Mouse (Mus musculus) hindbrain, embryonic 11.5 days (tissue): Measurements from ENCODE around the gene Efl1. TPM values are rescaled to one million over a fixed set of nuclear protein-coding genes. Genes with fewer than 3 reads are reported as not detected.

Experiments
- ATAC-seq: fragments of 200-750 bp; cut with Nextera tagmentation; 2 replicates; pipeline ENCODE4 v1.8.0; 2017; ENCODE audit warnings: mild to moderate bottlenecking, moderate TSS enrichment, moderate library complexity; ENCODE audit not compliant: low FRiP score
- DNase-seq: peaks from one replicate; pipeline ENCODE4 v3.0.0-alpha.2; 2015; ENCODE audit warnings: low spot score
- H3K27ac ChIP-seq: fragments of 300-500 bp; sonication (generic); 2 replicates; pipeline ENCODE4 v1.5.1; 2014; ENCODE audit warnings: mild to moderate bottlenecking, low read depth, low read length
- H3K27me3 ChIP-seq: fragments of 300-500 bp; sonication (generic); 2 replicates; pipeline ENCODE4 v1.6.1; 2014; ENCODE audit warnings: mild to moderate bottlenecking, low read length, moderate library complexity, mixed read lengths; ENCODE audit not compliant: control insufficient read depth, insufficient read depth
- H3K36me3 ChIP-seq: fragments of 300-500 bp; sonication (generic); 2 replicates; pipeline ENCODE4 v1.6.1; 2014; ENCODE audit warnings: mild to moderate bottlenecking, low read length, moderate library complexity, mixed read lengths; ENCODE audit not compliant: control insufficient read depth, insufficient read depth
- H3K4me1 ChIP-seq: fragments of 300-500 bp; sonication (generic); replicated peaks from 2 replicates; pipeline ENCODE4 v1.6.1; 2014; ENCODE audit warnings: low read length, mixed read lengths; ENCODE audit not compliant: control insufficient read depth, insufficient read depth
- H3K4me2 ChIP-seq: fragments of 300-500 bp; sonication (generic); replicated peaks from 2 replicates; pipeline ENCODE4 v1.6.1; 2014; ENCODE audit warnings: mild to moderate bottlenecking, low read depth, low read length
- H3K4me3 ChIP-seq: fragments of 300-500 bp; sonication (generic); 2 replicates; pipeline ENCODE4 v1.5.1; 2014; ENCODE audit warnings: low read depth, low read length
- H3K9ac ChIP-seq: fragments of 300-500 bp; sonication (generic); 2 replicates; pipeline ENCODE4 v1.6.1; 2014; ENCODE audit warnings: low read depth, low read length
- H3K9me3 ChIP-seq: fragments of 300-500 bp; sonication (generic); 2 replicates; pipeline ENCODE4 v1.6.1; 2016; ENCODE audit warnings: low read length; ENCODE audit not compliant: control insufficient read depth
- WGBS: fragments of 180-500 bp; shearing (Covaris S2); extraction: QIAGEN DNeasy Blood & Tissue Kit; methylation state at CpG from one replicate; pipeline ENCODE4 v1.1.7; 2014; 5-methylcytosine and 5-hydroxymethylcytosine counted together
- polyA plus RNA-seq: library from polyadenylated mRNA; unstranded; fragments of >200 nt; fragmentation: Nextera tagmentation; extraction: Ambion mirVana; gene quantifications from 2 replicates; pipeline ENCODE4 v1.2.1, GENCODE M21; 2014

Efl1 gene
- polyA plus RNA-seq, 1 experiment from 2014 or later = 27.9 TPM

DNA sequence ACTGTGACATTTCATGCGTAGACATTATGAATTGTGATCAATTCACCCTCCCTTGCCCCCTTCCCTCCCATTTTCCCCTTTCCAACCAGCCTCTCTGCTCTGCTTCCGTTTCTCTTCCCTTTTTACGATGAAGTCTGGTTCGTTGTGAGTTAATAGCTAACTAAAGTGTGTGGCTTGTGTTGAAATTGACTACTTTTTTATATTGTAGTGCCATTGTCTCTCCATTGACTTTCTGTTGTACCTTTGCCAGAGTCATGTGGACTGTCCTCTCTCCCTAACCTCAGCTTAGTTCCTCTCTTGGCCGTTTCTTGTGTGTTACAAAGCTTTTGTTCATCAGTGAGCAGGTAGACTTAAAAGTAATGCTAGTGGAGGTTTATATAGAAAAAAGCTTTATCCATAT lies 27.6 kb downstream of the Efl1 start:
- ATAC-seq = no peak
- 84% methylated on average over 5 of the region's 5 CpGs for WGBS
- H3K4me3 ChIP-seq = no peak overlapping the region

GRCm38 (mm10) chr7:82676834-82677233 lies 28.4 kb downstream of the Efl1 start:
- H3K36me3 ChIP-seq = 0 out of 2 replicates have a peak, but pooled peaks cover 2% of the 10 kb centered on the region
- WGBS = 91% methylated on average over 6 of the region's 6 CpGs
- DNase-seq = no peak

More for the DNA sequence above, 27.6 kb downstream of the Efl1 start:
- no peaks in the 10 kb centered on the region for H3K4me1 ChIP-seq
- H3K27ac ChIP-seq = no peak overlapping the region
- H3K9ac ChIP-seq = no peak overlapping the region
- 0 out of 2 replicates have a peak, but pooled peaks cover 2% of the 10 kb centered on the region for H3K36me3 ChIP-seq
- no peak overlapping the region for H3K4me2 ChIP-seq
- no peaks in the 10 kb centered on the region for H3K27me3 ChIP-seq
- no peaks in the 10 kb centered on the region for H3K9me3 ChIP-seq
- DNase-seq = no peak

GRCm38 (mm10) chr7:82679901-82680300 lies 31.5 kb downstream of the Efl1 start:
- Histone ChIP-seq H3K4me1 (no peaks in the 10 kb centered on the region), H3K9ac (no peak overlapping the region), H3K4me2 (no peak overlapping the region), H3K4me3 (no peak overlapping the region), H3K27me3 (no peaks in the 10 kb centered on the region), H3K27ac (no peak overlapping the region), H3K36me3 (0 out of 2 replicates have a peak, but pooled peaks cover 2% of the 10 kb centered on the region), H3K9me3 (no peaks in the 10 kb centered on the region)
- DNase-seq = no peak
- no peak for ATAC-seq
- 88% methylated on average over 5 of the region's 5 CpGs for WGBS

More at GRCm38 (mm10) chr7:82676834-82677233, 28.4 kb downstream of the Efl1 start:
- no peak overlapping the region for H3K9ac ChIP-seq
- no peak overlapping the region for H3K4me2 ChIP-seq
- no peaks in the 10 kb centered on the region for H3K27me3 ChIP-seq
- no peaks in the 10 kb centered on the region for H3K4me1 ChIP-seq
- no peaks in the 10 kb centered on the region for H3K9me3 ChIP-seq
- no peak for ATAC-seq
- H3K27ac ChIP-seq = no peak overlapping the region
- no peak overlapping the region for H3K4me3 ChIP-seq

- H3K36me3 ChIP-seq = peaks cover 4% of the 10 kb centered on the region; the same call in 1 of the 2 replicates
- 54% methylated on average over 3 of the region's 3 CpGs for WGBS
Observed at GRCm38 (mm10) chr7:82688736-82689135, 40.3 kb downstream of the Efl1 start.

GRCm38 (mm10) chr7:82691021-82691738 lies 42.8 kb downstream of the Efl1 start:
- 89% methylated on average over 6 of the region's 6 CpGs for WGBS

More at GRCm38 (mm10) chr7:82688736-82689135, 40.3 kb downstream of the Efl1 start:
- no peak overlapping the region for H3K4me3 ChIP-seq
- no peak overlapping the region for H3K9ac ChIP-seq
- DNase-seq = peak; percentile 18
- no peaks in the 10 kb centered on the region for H3K9me3 ChIP-seq
- no peak overlapping the region for H3K4me2 ChIP-seq
- no peak overlapping the region for H3K27ac ChIP-seq
- no peaks in the 10 kb centered on the region for H3K27me3 ChIP-seq
- ATAC-seq = no peak
- no peaks in the 10 kb centered on the region for H3K4me1 ChIP-seq

GRCm38 (mm10) chr7:82697668-82698067 lies 49.3 kb downstream of the Efl1 start:
- H3K4me3 ChIP-seq = no peak overlapping the region
- no peak overlapping the region for H3K4me2 ChIP-seq
- ATAC-seq = no peak
- H3K27me3 ChIP-seq = no peaks in the 10 kb centered on the region
- no peaks in the 10 kb centered on the region for H3K4me1 ChIP-seq
- peaks cover 4% of the 10 kb centered on the region; the same call in 1 of the 2 replicates for H3K36me3 ChIP-seq
- H3K27ac ChIP-seq = no peak overlapping the region
- WGBS = 74% methylated on average over 8 of the region's 8 CpGs
- DNase-seq = peak; percentile 21
- no peaks in the 10 kb centered on the region for H3K9me3 ChIP-seq
- H3K9ac ChIP-seq = no peak overlapping the region

More at GRCm38 (mm10) chr7:82691021-82691738, 42.8 kb downstream of the Efl1 start:
- no peaks in the 10 kb centered on the region for H3K9me3 ChIP-seq
- no peak overlapping the region for H3K4me3 ChIP-seq
- H3K36me3 ChIP-seq = peaks cover 4% of the 10 kb centered on the region; the same call in 1 of the 2 replicates
- H3K27me3 ChIP-seq = no peaks in the 10 kb centered on the region
- no peak overlapping the region for H3K27ac ChIP-seq
- H3K4me1 ChIP-seq = no peaks in the 10 kb centered on the region
- no peak for ATAC-seq
- DNase-seq = no peak
- no peak overlapping the region for H3K9ac ChIP-seq
- no peak overlapping the region for H3K4me2 ChIP-seq

DNA sequence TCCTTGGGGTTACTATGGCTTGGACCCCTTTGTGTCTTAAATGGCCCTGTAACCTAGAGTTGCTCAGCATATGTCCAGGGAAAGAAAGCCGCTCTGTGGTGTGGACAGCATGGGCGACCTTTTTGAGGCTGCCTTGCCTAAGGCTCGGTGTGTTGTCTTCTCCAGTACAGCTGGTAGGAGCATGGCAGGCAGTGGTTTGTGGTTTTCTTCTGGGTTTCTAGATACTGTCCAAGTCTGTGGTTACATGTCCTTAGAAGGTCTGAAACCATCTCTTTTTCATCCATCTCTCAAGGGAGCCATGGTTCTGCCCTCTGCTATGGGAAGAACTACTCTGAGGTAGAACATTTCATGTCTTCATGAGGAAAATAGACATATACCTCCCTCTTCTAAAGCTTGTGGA lies 50.6 kb downstream of the Efl1 start:
- WGBS = 96% methylated on average over 3 of the region's 3 CpGs

DNA sequence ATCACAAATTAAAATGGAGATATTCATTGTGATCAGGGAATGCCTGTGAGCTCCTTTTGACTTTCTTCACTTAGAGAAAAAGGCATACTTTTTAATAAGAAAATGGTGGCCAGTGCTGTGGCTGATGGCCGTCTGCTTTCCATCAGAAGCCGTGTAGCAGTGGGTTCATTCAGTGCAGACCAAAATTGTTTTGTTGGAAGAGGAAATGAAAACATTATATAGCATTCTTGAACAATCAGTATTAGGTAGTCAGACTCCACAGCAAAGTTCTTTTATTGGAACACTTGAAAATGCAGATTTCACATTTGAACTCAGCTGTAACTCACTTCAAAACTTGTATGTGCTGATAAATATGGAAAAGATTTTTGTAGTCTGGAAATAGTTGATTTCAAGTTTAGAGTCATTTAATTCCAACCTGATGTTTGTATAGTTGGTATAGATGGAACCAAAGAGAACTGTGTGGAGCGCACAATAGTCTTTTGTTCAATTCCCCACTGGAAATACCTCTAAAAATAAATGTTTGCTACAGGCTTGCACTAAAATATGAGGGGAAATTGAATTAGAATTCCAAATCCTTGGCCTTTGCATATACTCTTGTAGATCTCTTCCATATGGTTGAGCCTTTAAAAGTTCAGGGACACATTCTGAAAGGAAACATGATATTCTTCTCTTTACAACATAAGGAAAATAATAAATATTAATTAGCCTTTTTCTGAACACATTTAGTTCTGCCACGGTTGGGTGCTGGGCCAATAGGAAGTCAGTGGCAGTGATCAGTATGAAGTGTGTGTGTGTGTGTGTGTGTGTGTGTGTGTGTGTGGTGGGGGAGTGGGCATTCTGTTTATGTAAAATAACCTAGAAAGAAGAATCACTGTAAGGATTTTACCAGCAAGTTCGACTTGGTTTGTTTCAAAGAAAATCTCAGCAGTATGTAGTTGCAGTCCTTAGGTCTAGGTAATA lies 54.2 kb downstream of the Efl1 start:
- WGBS = 66% methylated on average over 5 of the region's 5 CpGs
- H3K27me3 ChIP-seq = no peaks in the 10 kb centered on the region
- no peaks in the 10 kb centered on the region for H3K36me3 ChIP-seq
- H3K27ac ChIP-seq = no peak overlapping the region
- H3K4me2 ChIP-seq = no peak overlapping the region
- no peak for DNase-seq
- no peak for ATAC-seq
- H3K4me1 ChIP-seq = no peaks in the 10 kb centered on the region
- no peak overlapping the region for H3K9ac ChIP-seq
- H3K4me3 ChIP-seq = no peak overlapping the region
- no peaks in the 10 kb centered on the region for H3K9me3 ChIP-seq

More for the DNA sequence above, 50.6 kb downstream of the Efl1 start:
- Histone ChIP-seq H3K27me3 (no peaks in the 10 kb centered on the region), H3K27ac (no peak overlapping the region), H3K9me3 (no peaks in the 10 kb centered on the region), H3K36me3 (no peaks in the 10 kb centered on the region), H3K9ac (no peak overlapping the region), H3K4me1 (no peaks in the 10 kb centered on the region), H3K4me2 (no peak overlapping the region), H3K4me3 (no peak overlapping the region)
- no peak for ATAC-seq
- no peak for DNase-seq
